Mouse (Mus musculus) CH12.LX (cell line): Measurements from ENCODE around the gene Hic2.
A peak's percentile ranks its signal among the peaks of the same experiment; 100 is the strongest.

Source experiments
- BHLHE40 ChIP-seq: IDR thresholded peaks from 2 replicates; pipeline ENCODE4 v1.6.1; 2011; ENCODE audit warnings: mild to moderate bottlenecking, low read depth, low read length, improper control_type of control experiment
- CHD1 ChIP-seq: IDR thresholded peaks from 2 replicates; pipeline ENCODE4 v1.6.1; 2012; ENCODE audit warnings: low read depth, low read length, improper control_type of control experiment, inconsistent platforms
- CTCF ChIP-seq, 2 experiments: IDR thresholded peaks in 1 of 2; conservative IDR thresholded peaks in 1 of 2; 2 replicates each; pipeline ENCODE4 v1.5.1; 2011 to 2012; ENCODE audit warnings: low read depth in 2 of 2, low read length in 2 of 2, improper control_type of control experiment in 1 of 2, inconsistent platforms in 1 of 2, mild to moderate bottlenecking in 1 of 2, moderate library complexity in 1 of 2
- E2F4 ChIP-seq: IDR thresholded peaks from 2 replicates; pipeline ENCODE4 v1.6.1; 2011; ENCODE audit warnings: low read depth, low read length, improper control_type of control experiment; ENCODE audit not compliant: insufficient replicate concordance
- EP300 ChIP-seq: IDR thresholded peaks from 2 replicates; pipeline ENCODE4 v1.6.1; 2011; ENCODE audit warnings: low read length, improper control_type of control experiment
- ETS1 ChIP-seq: conservative IDR thresholded peaks from 2 replicates; pipeline ENCODE4 v1.6.1; 2012; ENCODE audit warnings: low read depth, mild to moderate bottlenecking, inconsistent platforms, low read length, improper control_type of control experiment, moderate library complexity
- GABPA ChIP-seq: IDR thresholded peaks from 2 replicates; pipeline ENCODE4 v1.6.1; 2012; ENCODE audit warnings: low read depth, low read length, improper control_type of control experiment, inconsistent platforms; ENCODE audit not compliant: insufficient replicate concordance
- MXI1 ChIP-seq: IDR thresholded peaks from 2 replicates; pipeline ENCODE4 v1.6.1; 2011; ENCODE audit warnings: mild to moderate bottlenecking, low read depth, low read length, improper control_type of control experiment
- NELFE ChIP-seq: IDR thresholded peaks from 2 replicates; pipeline ENCODE4 v1.6.1; 2011; ENCODE audit warnings: low read depth, low read length, improper control_type of control experiment
- POLR2A ChIP-seq: IDR thresholded peaks from 2 replicates; pipeline ENCODE4 v1.6.1; 2011; ENCODE audit warnings: low read depth, mild to moderate bottlenecking, improper control_type of control experiment, low read length
- TCF12 ChIP-seq: IDR thresholded peaks from 2 replicates; pipeline ENCODE4 v1.6.1; 2014; ENCODE audit warnings: low read depth, mild to moderate bottlenecking, inconsistent platforms, low read length, improper control_type of control experiment
- UBTF ChIP-seq: IDR thresholded peaks from 2 replicates; pipeline ENCODE4 v1.6.1; 2012; ENCODE audit warnings: low read depth, mild to moderate bottlenecking, inconsistent platforms, low read length, improper control_type of control experiment, moderate library complexity
- ZNF384 ChIP-seq: IDR thresholded peaks from 2 replicates; pipeline ENCODE4 v1.6.1; 2012; ENCODE audit warnings: low read depth, low read length, improper control_type of control experiment, inconsistent platforms

- no peak for TF ChIP-seq CTCF (conservative IDR thresholded peaks at IDR 0.05 in 1 of 2, IDR thresholded peaks at IDR 0.05 in 1 of 2; ENCODE audit: low read depth in 2 of 2, low read length in 2 of 2)
- TF ChIP-seq NELFE = no peak
- no peak for TF ChIP-seq ETS1
- TF ChIP-seq POLR2A = no peak
- no peak for TF ChIP-seq TCF12
- TF ChIP-seq CHD1 = no peak
- no peak for TF ChIP-seq GABPA
- TF ChIP-seq EP300 = no peak
- TF ChIP-seq ZNF384 = no peak
- no peak for TF ChIP-seq MXI1
- TF ChIP-seq UBTF = no peak
- peak; percentile 33 for TF ChIP-seq BHLHE40
- TF ChIP-seq E2F4 = no peak
These were observed 1.7 kb downstream of the Hic2 start for GRCm38 (mm10) chr16:17234916-17235665.
